Mouse (Mus musculus) heart, postnatal 4 days (tissue): ENCODE results near the gene Mtch2. TPM values are rescaled to one million over a fixed set of nuclear protein-coding genes. Genes with fewer than 3 reads are reported as not detected.

ENCODE experiments used
- DNase-seq: peaks from one replicate; pipeline ENCODE4 v3.0.0; 2021
- total RNA-seq, 2 experiments: library from RNA; stranded (reverse); gene quantifications; 2 replicates each; pipeline ENCODE4 v1.2.3; 2021

The Mtch2 gene
- total RNA-seq, 2 experiments from 2014 or later, result 189 to 191 TPM

- no peak for DNase-seq
Observed at GRCm38 (mm10) chr2:90910861-90911260, 63.9 kb downstream of the Mtch2 start.

- DNase-seq, result no peak
Observed at GRCm38 (mm10) chr2:90911668-90912067, 64.7 kb downstream of the Mtch2 start.

GRCm38 (mm10) chr2:90913671-90914070, 66.7 kb downstream of the Mtch2 start:
- peak; percentile 47 for DNase-seq

- DNase-seq, result no peak
Observed at GRCm38 (mm10) chr2:90915516-90915915, 68.6 kb downstream of the Mtch2 start.

Other genes with a start within 250 kb of the Mtch2 start
- gene Nup160, start 169.9 kb upstream of the Mtch2 start, total RNA-seq, result 10 to 100 TPM; 15.3 to 18.1 TPM
- gene Fnbp4, start 101.8 kb upstream of the Mtch2 start, total RNA-seq, result 10 to 100 TPM; 38.2 to 44.0 TPM
- 1 to 10 TPM; 1.6 to 2.0 TPM for gene Agbl2, start 64.4 kb upstream of the Mtch2 start, total RNA-seq
- gene C1qtnf4, start 38.7 kb downstream of the Mtch2 start, total RNA-seq, result 1 to 10 TPM; 7.4 to 7.8 TPM
- 10 to 100 TPM; 18.2 to 18.8 TPM for gene Kbtbd4, start 57.6 kb downstream of the Mtch2 start, total RNA-seq
- gene Ndufs3, start 57.7 kb downstream of the Mtch2 start, total RNA-seq, result 100 to 1,000 TPM; 538 to 543 TPM
- 100 to 1,000 TPM; 135 to 145 TPM for gene Celf1, start 93.2 kb downstream of the Mtch2 start, total RNA-seq
- 10 to 100 TPM; 19.3 to 23.3 TPM for gene Rapsn, start 188.5 kb downstream of the Mtch2 start, total RNA-seq
- gene Psmc3, start 206.9 kb downstream of the Mtch2 start, total RNA-seq, result 100 to 1,000 TPM; 240 to 248 TPM
- gene Slc39a13, start 223.3 kb downstream of the Mtch2 start, total RNA-seq, result 10 to 100 TPM; 32.6 to 36.8 TPM
- gene Spi1, start 235.2 kb downstream of the Mtch2 start, total RNA-seq, result 1 to 10 TPM; 2.7 to 3.5 TPM